Mouse (Mus musculus) urinary bladder, postnatal 4 days (tissue): ENCODE measurements around the gene Nap1l2.
"Not testable (repeated sequence)": the region's sequence is repeated elsewhere in the genome, so short reads cannot be mapped to it uniquely, and the experiment has no call there.

ENCODE experiments used
- DNase-seq, 2 experiments: peaks; one replicate each; pipeline ENCODE4 v3.0.0; 2021 to 2022; ENCODE audit warnings: low spot score in 2 of 2

Nap1l2 gene

GRCm38 (mm10) chrX:103186431-103186786 is at the start of gene Nap1l2:
Gene Nap1l2 (minus strand): TSS chrX:103186640.
- no peak for DNase-seq

- DNase-seq, result no peak
Observed at GRCm38 (mm10) chrX:103215251-103215650, 28.8 kb upstream of the Nap1l2 start.

GRCm38 (mm10) chrX:103186829-103187228 is 389 bp upstream of the Nap1l2 start:
- no peak for DNase-seq

- no peak for DNase-seq
Observed at GRCm38 (mm10) chrX:103185781-103186430, 534 bp downstream of the Nap1l2 start.

- DNase-seq, result no peak
Observed at GRCm38 (mm10) chrX:103183536-103183935, 2.9 kb downstream of the Nap1l2 start.

GRCm38 (mm10) chrX:103179771-103180558 is 6.5 kb downstream of the Nap1l2 start:
- no peak for DNase-seq

GRCm38 (mm10) chrX:103164948-103165605 is 21.4 kb downstream of the Nap1l2 start:
- DNase-seq, result not testable (repeated sequence)

- no peak for DNase-seq
Observed at GRCm38 (mm10) chrX:103156134-103156533, 30.3 kb downstream of the Nap1l2 start.

- no peak for DNase-seq
Observed at GRCm38 (mm10) chrX:103138549-103138948, 47.9 kb downstream of the Nap1l2 start.
